21 mouse cellular contexts compared by ENCODE assay signal in the genomic region with DNA sequence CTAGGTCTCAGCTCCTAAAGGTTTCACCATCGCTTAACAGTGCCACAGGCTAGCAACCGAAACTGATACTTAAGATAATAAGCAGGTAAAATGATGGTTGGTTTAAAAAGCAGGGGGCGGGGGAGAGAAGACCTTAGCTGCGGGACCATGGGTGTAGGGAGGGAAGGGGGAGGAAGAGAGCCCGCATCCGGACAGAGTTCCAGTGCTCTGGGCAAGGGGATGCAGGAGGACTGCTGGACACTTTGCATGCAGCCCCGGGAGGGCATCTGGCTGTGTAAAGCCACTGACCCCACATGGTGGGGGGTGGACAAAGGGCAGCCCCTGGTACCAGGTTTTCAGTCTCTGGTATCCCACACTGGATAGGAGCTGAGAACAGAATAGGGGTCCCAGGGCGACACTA.
A peak's percentile ranks its signal among the peaks of the same experiment; 100 is the strongest.
DNase-seq lines count a peak whose midpoint lies in the region; ATAC-seq and TF ChIP-seq lines count a peak whose summit lies in the region.
"Had no signal": no experiment of that assay in that cellular context is flagged by ENCODE, and none has a peak within 500 bp of the region (broad histone marks: within the 10 kb centered on the region; RNA-seq: fewer than 3 reads in every experiment).

No protein-coding gene starts in this region.

- H3K9ac ChIP-seq in heart, embryonic 12.5 days: no peak overlapping the region
- H3K9ac ChIP-seq in intestine, embryonic 15.5 days: no peak overlapping the region
- H3K9ac ChIP-seq in intestine, embryonic 16.5 days (ENCODE audit: low read depth, low read length): no peak overlapping the region
- H3K9ac ChIP-seq in midbrain, embryonic 13.5 days (replicated peaks): no peak overlapping the region
- no peak overlapping the region for H3K9ac ChIP-seq in midbrain, postnatal 0 days (replicated peaks; ENCODE audit: low read length, poor library complexity, severe bottlenecking)
- H3K9ac ChIP-seq: embryonic facial prominence, embryonic 12.5 days; embryonic facial prominence, embryonic 15.5 days; hindbrain, embryonic 15.5 days had no signal

- no peaks in the 10 kb centered on the region for H3K27me3 ChIP-seq in heart, embryonic 12.5 days (replicated peaks)
- no peaks in the 10 kb centered on the region for H3K27me3 ChIP-seq in intestine, embryonic 15.5 days (replicated peaks)
- no peaks in the 10 kb centered on the region for H3K27me3 ChIP-seq in intestine, embryonic 16.5 days (replicated peaks; ENCODE audit: control insufficient read depth, insufficient read depth, low read length)
- no peaks in the 10 kb centered on the region for H3K27me3 ChIP-seq in midbrain, embryonic 13.5 days
- no peaks in the 10 kb centered on the region for H3K27me3 ChIP-seq in midbrain, postnatal 0 days (ENCODE audit: insufficient read depth, low read length)
- H3K27me3 ChIP-seq in thymus, adult 2 months (ENCODE audit: control insufficient read depth, insufficient read depth, low read length): no peaks in the 10 kb centered on the region
- H3K27me3 ChIP-seq: embryonic facial prominence, embryonic 12.5 days; embryonic facial prominence, embryonic 15.5 days; hindbrain, embryonic 15.5 days had no signal

- peak; percentile 84 for DNase-seq in heart, adult 11 months
- no peak for DNase-seq in midbrain, postnatal 0 days (ENCODE audit: low spot score)
- DNase-seq in thymus, adult 2 months: no peak
- DNase-seq: adrenal gland, adult 2 months; adrenal gland, postnatal 14 days; cerebellum, adult 11 months; cerebellum, adult 2 months; cerebellum, adult 9-11 months; cerebellum, postnatal 25 days; gastrocnemius, postnatal 25 days; heart, adult 2 months had no signal

- H3K27ac ChIP-seq in heart, embryonic 12.5 days (ENCODE audit: poor library complexity, severe bottlenecking): no peak overlapping the region
- H3K27ac ChIP-seq in intestine, embryonic 15.5 days: no peak overlapping the region
- no peak overlapping the region for H3K27ac ChIP-seq in intestine, embryonic 16.5 days (ENCODE audit: low read length)
- no peak overlapping the region for H3K27ac ChIP-seq in midbrain, embryonic 13.5 days
- no peak overlapping the region for H3K27ac ChIP-seq in midbrain, postnatal 0 days (ENCODE audit: low read depth, low read length)
- no peak overlapping the region for H3K27ac ChIP-seq in thymus, adult 2 months (ENCODE audit: control insufficient read depth, insufficient read depth, low read length)
- H3K27ac ChIP-seq: embryonic facial prominence, embryonic 12.5 days; embryonic facial prominence, embryonic 15.5 days; heart, adult 2 months; heart, embryonic 10.5 days; hindbrain, embryonic 15.5 days had no signal

- no peaks in the 10 kb centered on the region for H3K4me1 ChIP-seq in heart, embryonic 12.5 days (replicated peaks)
- H3K4me1 ChIP-seq in intestine, embryonic 15.5 days (replicated peaks): no peaks in the 10 kb centered on the region
- H3K4me1 ChIP-seq in intestine, embryonic 16.5 days (ENCODE audit: control insufficient read depth, insufficient read depth, low read length): no peaks in the 10 kb centered on the region
- no peaks in the 10 kb centered on the region for H3K4me1 ChIP-seq in midbrain, embryonic 13.5 days (replicated peaks)
- H3K4me1 ChIP-seq in midbrain, postnatal 0 days (ENCODE audit: insufficient read depth, low read length): no peaks in the 10 kb centered on the region
- no peaks in the 10 kb centered on the region for H3K4me1 ChIP-seq in thymus, adult 2 months (replicated peaks; ENCODE audit: control insufficient read depth, insufficient read depth, low read length)
- H3K4me1 ChIP-seq: embryonic facial prominence, embryonic 12.5 days; embryonic facial prominence, embryonic 15.5 days; heart, embryonic 10.5 days; hindbrain, embryonic 15.5 days had no signal

- no peak for TF ChIP-seq POLR2A in thymus, adult 2 months (IDR thresholded peaks at IDR 0.05; ENCODE audit: control insufficient read depth, extremely low read depth, insufficient read depth, low read length, poor library complexity)

- H3K36me3 ChIP-seq in heart, embryonic 12.5 days: peaks cover 18% of the 10 kb centered on the region; the same call in 1 of the 2 replicates
- no peaks in the 10 kb centered on the region for H3K36me3 ChIP-seq in intestine, embryonic 15.5 days
- no peaks in the 10 kb centered on the region; the same call in 1 of the 2 replicates for H3K36me3 ChIP-seq in intestine, embryonic 16.5 days (ENCODE audit: control insufficient read depth, insufficient read depth, low read length)
- H3K36me3 ChIP-seq in midbrain, embryonic 13.5 days: peaks cover 26% of the 10 kb centered on the region
- peaks cover 8% of the 10 kb centered on the region; the same call in 1 of the 2 replicates for H3K36me3 ChIP-seq in midbrain, postnatal 0 days (ENCODE audit: insufficient read depth, low read length)
- peaks cover 17% of the 10 kb centered on the region for H3K36me3 ChIP-seq in thymus, adult 2 months (ENCODE audit: control insufficient read depth, insufficient read depth, low read length)

- no peak for ATAC-seq in heart, embryonic 12.5 days (ENCODE audit: insufficient number of reproducible peaks, low FRiP score)
- ATAC-seq in intestine, embryonic 15.5 days: 0 out of 2 replicates have a peak, but pooled peaks have one; percentile 43
- no peak for ATAC-seq in intestine, embryonic 16.5 days
- ATAC-seq in midbrain, embryonic 13.5 days: peak; percentile 62
- ATAC-seq in midbrain, postnatal 0 days (ENCODE audit: low FRiP score): no peak
- ATAC-seq: CD4-positive, CD25-positive, alpha-beta regulatory T cell, adult 4 months; intestine, postnatal 0 days had no signal

- WGBS in heart, embryonic 12.5 days: 78% methylated on average over 7 of the region's 8 CpGs
- 79% methylated on average over 8 of the region's 8 CpGs for WGBS in intestine, embryonic 15.5 days
- WGBS in intestine, embryonic 16.5 days: 82% methylated on average over 8 of the region's 8 CpGs
- WGBS in midbrain, embryonic 13.5 days: 82% methylated on average over 8 of the region's 8 CpGs
- 83% methylated on average over 8 of the region's 8 CpGs for WGBS in midbrain, postnatal 0 days
- WGBS in thymus, adult 2 months: 95% methylated on average over 8 of the region's 8 CpGs

- H3K4me3 ChIP-seq in heart, embryonic 12.5 days: no peak overlapping the region
- no peak overlapping the region for H3K4me3 ChIP-seq in intestine, embryonic 15.5 days (replicated peaks)
- no peak overlapping the region for H3K4me3 ChIP-seq in intestine, embryonic 16.5 days (ENCODE audit: low read length)
- H3K4me3 ChIP-seq in midbrain, embryonic 13.5 days (replicated peaks): no peak overlapping the region
- H3K4me3 ChIP-seq in midbrain, postnatal 0 days (ENCODE audit: low read depth, low read length): no peak overlapping the region
- no peak overlapping the region for H3K4me3 ChIP-seq in thymus, adult 2 months (ENCODE audit: control insufficient read depth, insufficient read depth, low read length)
- H3K4me3 ChIP-seq: embryonic facial prominence, embryonic 12.5 days; embryonic facial prominence, embryonic 15.5 days; heart, adult 2 months; heart, embryonic 10.5 days; hindbrain, embryonic 15.5 days had no signal

- H3K4me2 ChIP-seq in heart, embryonic 12.5 days: no peak overlapping the region
- no peak overlapping the region for H3K4me2 ChIP-seq in intestine, embryonic 15.5 days (replicated peaks)
- H3K4me2 ChIP-seq in intestine, embryonic 16.5 days (ENCODE audit: low read depth, low read length): no peak overlapping the region
- no peak overlapping the region for H3K4me2 ChIP-seq in midbrain, embryonic 13.5 days (replicated peaks)
- H3K4me2 ChIP-seq in midbrain, postnatal 0 days (ENCODE audit: low read depth, low read length, poor library complexity, severe bottlenecking): no peak overlapping the region
- H3K4me2 ChIP-seq: embryonic facial prominence, embryonic 12.5 days; embryonic facial prominence, embryonic 15.5 days; hindbrain, embryonic 15.5 days had no signal

- no peaks in the 10 kb centered on the region for H3K9me3 ChIP-seq in heart, embryonic 12.5 days (replicated peaks)
- no peaks in the 10 kb centered on the region for H3K9me3 ChIP-seq in intestine, embryonic 15.5 days
- H3K9me3 ChIP-seq in intestine, embryonic 16.5 days (ENCODE audit: control insufficient read depth, low read length): no peaks in the 10 kb centered on the region
- no peaks in the 10 kb centered on the region for H3K9me3 ChIP-seq in midbrain, embryonic 13.5 days
- H3K9me3 ChIP-seq in midbrain, postnatal 0 days (ENCODE audit: low read length): no peaks in the 10 kb centered on the region
- H3K9me3 ChIP-seq: embryonic facial prominence, embryonic 12.5 days; heart, embryonic 10.5 days; hindbrain, embryonic 15.5 days had no signal

- no peak for TF ChIP-seq CTCF in midbrain, postnatal 0 days (IDR thresholded peaks at IDR 0.05)
- TF ChIP-seq CTCF in thymus, adult 2 months (IDR thresholded peaks at IDR 0.05; ENCODE audit: borderline replicate concordance, control insufficient read depth, extremely low read depth, insufficient read depth, low read length, poor library complexity): no peak

Comparison
In these comparisons a context has a peak if more than half of its experiments do, and no peak if none do; other contexts are left out.
1. ATAC-seq: peak in intestine, embryonic 15.5 days (single experiment) and midbrain, embryonic 13.5 days (single experiment); none in heart, embryonic 12.5 days (single experiment), intestine, embryonic 16.5 days (single experiment) and midbrain, postnatal 0 days (single experiment).